Mouse (Mus musculus) cerebellum, adult 8-10 months (tissue): Measurements from ENCODE around the gene Mboat7.

Experiments used
- DNase-seq: peaks from one replicate; pipeline ENCODE4 v3.0.0; 2022

Mboat7 gene

GRCm38 (mm10) chr7:3692382-3692986 is 839 bp downstream of the Mboat7 start, which contains the start of gene Tsen34:
Gene Tsen34, plus strand, starts transcription at chr7:3692863.
- no peak for DNase-seq

- DNase-seq, result no peak
Measured at GRCm38 (mm10) chr7:3691919-3692318, 1.4 kb downstream of the Mboat7 start.

GRCm38 (mm10) chr7:3685400-3686187 is 7.7 kb downstream of the Mboat7 start:
- peak; percentile 59 for DNase-seq

- no peak for DNase-seq
Measured at GRCm38 (mm10) chr7:3684698-3685097, 8.6 kb downstream of the Mboat7 start.

GRCm38 (mm10) chr7:3683908-3684550 is 9.3 kb downstream of the Mboat7 start:
- DNase-seq, result no peak

GRCm38 (mm10) chr7:3677342-3677741 is 16.0 kb downstream of the Mboat7 start, which contains the start of gene Tmc4:
Gene Tmc4, minus strand, starts transcription at chr7:3677553.
- no peak for DNase-seq

- DNase-seq, result no peak
Measured at GRCm38 (mm10) chr7:3676371-3676770, 17.0 kb downstream of the Mboat7 start.

GRCm38 (mm10) chr7:3675228-3675548 is 18.1 kb downstream of the Mboat7 start:
- no peak for DNase-seq

GRCm38 (mm10) chr7:3674507-3675227 is 18.7 kb downstream of the Mboat7 start:
- peak; percentile 81 for DNase-seq

- DNase-seq, result no peak
Measured at GRCm38 (mm10) chr7:3666921-3667391, 26.4 kb downstream of the Mboat7 start.

- DNase-seq, result peak; percentile 95
Measured at GRCm38 (mm10) chr7:3665215-3666114, 27.9 kb downstream of the Mboat7 start, which contains the start of gene Leng1. Gene Leng1, minus strand, starts transcription at chr7:3665840.

- no peak for DNase-seq
Measured at GRCm38 (mm10) chr7:3664524-3665214, 28.7 kb downstream of the Mboat7 start.

- DNase-seq, result no peak
Measured at GRCm38 (mm10) chr7:3658578-3658977, 34.7 kb downstream of the Mboat7 start.

GRCm38 (mm10) chr7:3656966-3657365 is 36.4 kb downstream of the Mboat7 start:
- DNase-seq, result no peak

GRCm38 (mm10) chr7:3646641-3647040 is 46.7 kb downstream of the Mboat7 start:
- no peak for DNase-seq

- no peak for DNase-seq
Measured at GRCm38 (mm10) chr7:3646188-3646587, 47.1 kb downstream of the Mboat7 start.

- DNase-seq, result no peak
Measured at GRCm38 (mm10) chr7:3645488-3646025, 47.8 kb downstream of the Mboat7 start.

- peak; percentile 98 for DNase-seq
Measured at GRCm38 (mm10) chr7:3644672-3645487, 48.4 kb downstream of the Mboat7 start, which contains the start of gene Cnot3. Gene Cnot3, plus strand, starts transcription at chr7:3645268.

GRCm38 (mm10) chr7:3644348-3644671 is 49.0 kb downstream of the Mboat7 start:
- no peak for DNase-seq

GRCm38 (mm10) chr7:3643843-3644242 is 49.5 kb downstream of the Mboat7 start:
- DNase-seq, result no peak
